Mouse (Mus musculus) liver, adult 2 months (tissue): ENCODE data around the gene Sorcs1.

ENCODE experiments used
- CTCF ChIP-seq: fragments of 200-500 bp; IDR thresholded peaks from 2 replicates; pipeline ENCODE4 v1.5.1; 2011; ENCODE audit warnings: low read depth, low read length, control low read depth
- POLR2A ChIP-seq: fragments of 200-500 bp; IDR thresholded peaks from 2 replicates; pipeline ENCODE4 v1.6.1; 2011; ENCODE audit warnings: low read length, control low read depth; ENCODE audit not compliant: insufficient read depth; ENCODE audit errors: extremely low read depth

GRCm38 (mm10) chr19:50196592-50196991 is 481.9 kb downstream of the Sorcs1 start:
- TF ChIP-seq CTCF: no peak
- TF ChIP-seq POLR2A: no peak
